Mouse (Mus musculus): ENCODE data around the gene Dffa. TPM values are rescaled to one million over a fixed set of nuclear protein-coding genes. Genes with fewer than 3 reads are reported as not detected.
A peak's percentile ranks its signal among the peaks of the same experiment; 100 is the strongest.
"Not testable (repeated sequence)": the region's sequence is repeated elsewhere in the genome, so short reads cannot be mapped to it uniquely, and the experiment has no call there.

Dffa gene
- polyA plus RNA-seq, 1 experiment from 2014 or later = 29.3 TPM

- H3K9me3 ChIP-seq (ENCODE audit: control insufficient read depth, low read length) = no peaks in the 10 kb centered on the region
- no peaks in the 10 kb centered on the region for H3K27me3 ChIP-seq (ENCODE audit: control insufficient read depth, insufficient read depth, low read length)
- no peaks in the 10 kb centered on the region for H3K4me1 ChIP-seq (ENCODE audit: control insufficient read depth, insufficient read depth, low read length)
- no peak overlapping the region for H3K4me3 ChIP-seq (ENCODE audit: low read length)
- no peak overlapping the region for H3K9ac ChIP-seq (ENCODE audit: low read depth, low read length)
- 73% methylated on average over 17 of the region's 17 CpGs for WGBS
- H3K27ac ChIP-seq (ENCODE audit: low read depth, low read length) = no peak overlapping the region
- H3K36me3 ChIP-seq (ENCODE audit: control insufficient read depth, insufficient read depth, low read length) = no peaks in the 10 kb centered on the region
- ATAC-seq (ENCODE audit: low FRiP score, low TSS enrichment) = no peak
- no peak overlapping the region for H3K4me2 ChIP-seq (replicated peaks; ENCODE audit: low read depth, low read length)
These were observed 22.4 kb upstream of the Dffa start for GRCm38 (mm10) chr4:149081528-149081927.

DNA sequence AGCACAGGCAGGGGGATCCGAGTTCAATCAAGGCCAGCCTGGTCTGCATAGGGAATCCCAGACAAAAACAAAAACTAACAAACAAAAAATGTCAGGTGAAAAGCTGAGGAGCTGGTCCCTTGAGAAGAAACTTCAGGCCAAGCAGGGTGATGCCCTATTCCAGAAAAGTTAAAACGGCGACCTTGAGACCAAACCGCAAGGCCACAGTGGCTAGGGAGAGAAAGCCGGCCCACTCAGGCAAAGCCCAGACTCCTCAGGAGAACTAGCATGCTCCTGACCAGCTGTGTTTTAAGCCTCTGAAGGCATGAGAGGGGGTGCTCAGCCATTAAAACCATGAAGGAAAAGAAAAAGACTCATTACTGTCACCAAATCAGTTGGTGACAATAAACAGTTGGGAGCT is 18.6 kb upstream of the Dffa start:
- no peaks in the 10 kb centered on the region for H3K4me1 ChIP-seq (ENCODE audit: control insufficient read depth, insufficient read depth, low read length)
- H3K36me3 ChIP-seq (ENCODE audit: control insufficient read depth, insufficient read depth, low read length) = no peaks in the 10 kb centered on the region
- no peaks in the 10 kb centered on the region for H3K27me3 ChIP-seq (ENCODE audit: control insufficient read depth, insufficient read depth, low read length)
- no peak overlapping the region for H3K27ac ChIP-seq (ENCODE audit: low read depth, low read length)
- no peaks in the 10 kb centered on the region for H3K9me3 ChIP-seq (ENCODE audit: control insufficient read depth, low read length)
- 69% methylated on average over 5 of the region's 5 CpGs for WGBS
- ATAC-seq (ENCODE audit: low FRiP score, low TSS enrichment) = no peak
- H3K4me2 ChIP-seq (replicated peaks; ENCODE audit: low read depth, low read length) = no peak overlapping the region
- no peak overlapping the region for H3K9ac ChIP-seq (ENCODE audit: low read depth, low read length)
- H3K4me3 ChIP-seq (ENCODE audit: low read length) = no peak overlapping the region

- no peak overlapping the region for H3K9ac ChIP-seq (ENCODE audit: low read depth, low read length)
- ATAC-seq (ENCODE audit: low FRiP score, low TSS enrichment) = no peak
- no peak overlapping the region for H3K4me3 ChIP-seq (ENCODE audit: low read length)
- 0 out of 2 replicates have a peak, but pooled peaks cover 2% of the 10 kb centered on the region for H3K4me1 ChIP-seq (ENCODE audit: control insufficient read depth, insufficient read depth, low read length)
- no peak overlapping the region for H3K4me2 ChIP-seq (replicated peaks; ENCODE audit: low read depth, low read length)
- no peaks in the 10 kb centered on the region for H3K27me3 ChIP-seq (ENCODE audit: control insufficient read depth, insufficient read depth, low read length)
- WGBS = 37% methylated on average over 8 of the region's 8 CpGs
- peaks cover 2% of the 10 kb centered on the region; the same call in 1 of the 2 replicates for H3K9me3 ChIP-seq (ENCODE audit: control insufficient read depth, low read length)
- no peaks in the 10 kb centered on the region; the same call in none of the 2 replicates for H3K36me3 ChIP-seq (ENCODE audit: control insufficient read depth, insufficient read depth, low read length)
- no peak overlapping the region for H3K27ac ChIP-seq (ENCODE audit: low read depth, low read length)
These were observed 12.6 kb upstream of the Dffa start for GRCm38 (mm10) chr4:149091364-149091763.

- H3K36me3 ChIP-seq (ENCODE audit: control insufficient read depth, insufficient read depth, low read length) = no peaks in the 10 kb centered on the region; the same call in none of the 2 replicates
- H3K9ac ChIP-seq (ENCODE audit: low read depth, low read length) = peak overlapping the region; percentile 83; the same call in 1 of the 2 replicates
- H3K27ac ChIP-seq (ENCODE audit: low read depth, low read length) = no peak overlapping the region
- H3K4me2 ChIP-seq (replicated peaks; ENCODE audit: low read depth, low read length) = peak overlapping the region; percentile 82
- ATAC-seq (ENCODE audit: low FRiP score, low TSS enrichment) = no peak
- peaks cover 9% of the 10 kb centered on the region; the same call in 1 of the 2 replicates for H3K4me1 ChIP-seq (ENCODE audit: control insufficient read depth, insufficient read depth, low read length)
- H3K27me3 ChIP-seq (ENCODE audit: control insufficient read depth, insufficient read depth, low read length) = no peaks in the 10 kb centered on the region
- H3K4me3 ChIP-seq (ENCODE audit: low read length) = peak overlapping the region; percentile 71; the same call in 1 of the 2 replicates
- 81% methylated on average over 3 of the region's 3 CpGs for WGBS
- no peaks in the 10 kb centered on the region for H3K9me3 ChIP-seq (ENCODE audit: control insufficient read depth, low read length)
These were observed 6.0 kb upstream of the Dffa start for GRCm38 (mm10) chr4:149097956-149098355.

DNA sequence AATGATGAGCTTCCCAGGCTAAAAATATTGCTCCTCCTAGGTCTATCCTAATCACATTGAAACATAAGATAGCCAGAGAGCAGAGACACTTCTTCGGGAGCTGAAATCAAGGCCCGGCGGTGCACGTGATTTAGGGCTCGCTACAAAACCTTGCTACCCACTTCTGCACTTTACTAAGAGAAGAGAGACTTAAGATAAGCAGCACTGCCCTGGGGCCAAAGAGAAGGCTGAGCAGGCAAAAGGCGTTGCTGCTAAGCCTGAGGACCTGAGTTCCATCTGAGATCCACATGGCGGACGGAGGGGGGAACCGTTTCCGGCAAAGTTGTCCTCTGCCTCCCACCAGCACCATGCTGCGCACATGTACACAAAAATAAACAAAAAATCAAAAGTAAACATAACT is 5.4 kb upstream of the Dffa start:
- ATAC-seq (ENCODE audit: low FRiP score, low TSS enrichment) = no peak
- H3K36me3 ChIP-seq (ENCODE audit: control insufficient read depth, insufficient read depth, low read length) = no peaks in the 10 kb centered on the region; the same call in 1 of the 2 replicates
- H3K9ac ChIP-seq (ENCODE audit: low read depth, low read length) = peak overlapping the region; percentile 83
- H3K4me2 ChIP-seq (replicated peaks; ENCODE audit: low read depth, low read length) = peak overlapping the region; percentile 82
- peaks cover 9% of the 10 kb centered on the region; the same call in 1 of the 2 replicates for H3K4me1 ChIP-seq (ENCODE audit: control insufficient read depth, insufficient read depth, low read length)
- peak overlapping the region; percentile 71 for H3K4me3 ChIP-seq (ENCODE audit: low read length)
- no peaks in the 10 kb centered on the region for H3K9me3 ChIP-seq (ENCODE audit: control insufficient read depth, low read length)
- H3K27ac ChIP-seq (ENCODE audit: low read depth, low read length) = peak overlapping the region; percentile 33; the same call in 1 of the 2 replicates
- no peaks in the 10 kb centered on the region for H3K27me3 ChIP-seq (ENCODE audit: control insufficient read depth, insufficient read depth, low read length)
- WGBS = 12% methylated on average over 11 of the region's 11 CpGs

DNA sequence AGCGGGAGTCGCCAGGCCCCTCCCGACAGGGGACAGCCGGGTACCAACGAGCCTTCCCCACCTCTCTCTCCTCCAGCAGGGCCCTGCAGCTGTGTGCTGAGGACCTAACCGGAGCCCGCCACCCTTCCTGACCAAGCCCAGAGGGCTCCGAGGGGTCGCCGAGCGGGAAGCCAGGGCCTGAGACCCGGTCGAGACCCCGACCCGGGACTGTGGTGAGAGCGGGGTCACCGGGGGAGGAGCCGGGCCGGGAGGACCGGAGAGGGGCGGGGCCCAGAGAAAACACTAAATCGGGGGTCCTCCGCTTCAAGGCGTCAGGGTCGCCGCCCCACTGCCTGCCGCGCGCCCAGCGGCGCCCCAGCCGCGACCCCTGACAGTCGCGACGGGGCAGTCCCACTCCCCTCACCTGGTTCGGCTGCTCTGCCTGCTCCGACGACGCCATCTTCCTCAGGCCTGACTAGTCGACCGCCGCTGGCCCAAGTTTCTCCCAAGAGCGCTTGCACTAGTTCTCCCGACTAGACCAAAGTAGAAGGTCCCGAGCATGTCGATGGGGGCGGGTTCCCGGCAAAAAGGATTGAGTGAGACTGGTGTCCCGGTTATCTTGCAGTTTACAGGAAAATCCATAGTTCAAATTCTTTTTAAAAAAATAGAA is 4.5 kb upstream of the Dffa start, which contains the start of gene Pex14:
Gene Pex14 (minus strand): TSS at position 508 of the 649 bp plus-strand sequence.
- WGBS = under 1% methylated on average over 42 of the region's 50 CpGs
- peak within 1 kb of the TSS; percentile 83 for H3K9ac ChIP-seq (ENCODE audit: low read depth, low read length)
- peak within 1 kb of the TSS; percentile 82 for H3K4me2 ChIP-seq (replicated peaks; ENCODE audit: low read depth, low read length)
- peak; percentile 79 for ATAC-seq (ENCODE audit: low FRiP score, low TSS enrichment)
- H3K27me3 ChIP-seq (ENCODE audit: control insufficient read depth, insufficient read depth, low read length) = no peaks in the 10 kb centered on the region
- H3K4me3 ChIP-seq (ENCODE audit: low read length) = peak within 1 kb of the TSS; percentile 71
- H3K36me3 ChIP-seq (ENCODE audit: control insufficient read depth, insufficient read depth, low read length) = no peaks in the 10 kb centered on the region
- H3K9me3 ChIP-seq (ENCODE audit: control insufficient read depth, low read length) = no peaks in the 10 kb centered on the region
- 0 out of 2 replicates have a peak within 1 kb of the TSS, but pooled peaks have one; percentile 33 for H3K27ac ChIP-seq (ENCODE audit: low read depth, low read length)
- peaks cover 11% of the 10 kb centered on the region for H3K4me1 ChIP-seq (ENCODE audit: control insufficient read depth, insufficient read depth, low read length)

GRCm38 (mm10) chr4:149100449-149100848 is 3.5 kb upstream of the Dffa start:
- not testable (repeated sequence) for H3K36me3 ChIP-seq (ENCODE audit: control insufficient read depth, insufficient read depth, low read length); ATAC-seq (ENCODE audit: low FRiP score, low TSS enrichment); H3K9me3 ChIP-seq (ENCODE audit: control insufficient read depth, low read length); H3K4me3 ChIP-seq (ENCODE audit: low read length); H3K27me3 ChIP-seq (ENCODE audit: control insufficient read depth, insufficient read depth, low read length); H3K27ac ChIP-seq (ENCODE audit: low read depth, low read length); H3K9ac ChIP-seq (ENCODE audit: low read depth, low read length); H3K4me2 ChIP-seq (replicated peaks; ENCODE audit: low read depth, low read length)
- peaks cover 17% of the 10 kb centered on the region for H3K4me1 ChIP-seq (ENCODE audit: control insufficient read depth, insufficient read depth, low read length)
- WGBS = 87% methylated on average over 12 of the region's 12 CpGs

- Histone ChIP-seq H3K4me1 (ENCODE audit: control insufficient read depth, insufficient read depth, low read length) (peaks cover 17% of the 10 kb centered on the region), H3K27me3 (ENCODE audit: control insufficient read depth, insufficient read depth, low read length) (no peaks in the 10 kb centered on the region), H3K36me3 (ENCODE audit: control insufficient read depth, insufficient read depth, low read length) (peaks cover 4% of the 10 kb centered on the region), H3K27ac (ENCODE audit: low read depth, low read length) (no peak overlapping the region), H3K4me2 (replicated peaks; ENCODE audit: low read depth, low read length) (no peak overlapping the region), H3K4me3 (ENCODE audit: low read length) (no peak overlapping the region), H3K9ac (ENCODE audit: low read depth, low read length) (no peak overlapping the region), H3K9me3 (ENCODE audit: control insufficient read depth, low read length) (no peaks in the 10 kb centered on the region)
- no peak for ATAC-seq (ENCODE audit: low FRiP score, low TSS enrichment)
- WGBS = 82% methylated on average over 3 of the region's 3 CpGs
These were observed 2.5 kb upstream of the Dffa start for GRCm38 (mm10) chr4:149101456-149101855.

DNA sequence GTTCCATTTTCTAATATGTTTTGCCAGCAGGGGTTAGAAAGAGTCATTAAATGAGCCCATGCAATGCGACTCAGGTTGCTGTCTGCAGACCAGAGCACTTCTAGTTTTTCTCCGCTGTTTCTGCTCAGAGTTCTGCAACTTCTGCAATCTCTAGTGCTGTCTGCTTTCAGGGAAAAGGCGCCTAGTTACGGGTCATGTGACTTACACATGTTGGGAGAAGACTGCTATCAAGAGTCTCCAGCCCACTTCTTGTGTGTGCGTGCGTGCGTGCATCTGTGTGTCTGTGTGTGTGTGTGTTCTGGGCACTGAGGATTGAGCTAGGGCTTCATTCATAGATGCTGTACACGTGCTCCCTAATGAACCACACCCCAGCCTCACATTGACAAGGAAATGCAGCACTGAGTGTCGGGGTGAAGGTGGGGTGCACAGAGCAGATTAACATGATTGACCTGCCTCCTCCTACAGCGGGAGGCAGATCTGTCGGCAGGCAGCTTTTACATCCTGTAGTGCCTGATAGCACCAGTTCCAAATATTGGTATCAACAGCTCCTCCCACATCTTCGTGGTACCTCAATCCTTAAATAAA is 16.1 kb downstream of the Dffa start:
- not testable (repeated sequence) for H3K27ac ChIP-seq (ENCODE audit: low read depth, low read length); H3K9me3 ChIP-seq (ENCODE audit: control insufficient read depth, low read length); H3K4me2 ChIP-seq (replicated peaks; ENCODE audit: low read depth, low read length); H3K36me3 ChIP-seq (ENCODE audit: control insufficient read depth, insufficient read depth, low read length); ATAC-seq (ENCODE audit: low FRiP score, low TSS enrichment); H3K27me3 ChIP-seq (ENCODE audit: control insufficient read depth, insufficient read depth, low read length); H3K9ac ChIP-seq (ENCODE audit: low read depth, low read length); H3K4me1 ChIP-seq (ENCODE audit: control insufficient read depth, insufficient read depth, low read length); H3K4me3 ChIP-seq (ENCODE audit: low read length)
- WGBS = 90% methylated on average over 12 of the region's 12 CpGs
